Mouse (Mus musculus) embryonic fibroblast, embryonic 13.5 days (primary cell): ENCODE results near the gene Pde4d. TPM values are rescaled to one million over a fixed set of nuclear protein-coding genes. Genes with fewer than 3 reads are reported as not detected.

Experiments used
- H3K27ac ChIP-seq: 2 replicates; pipeline ENCODE4 v1.5.1; 2012; ENCODE audit warnings: low read length, control low read depth, inconsistent platforms; ENCODE audit not compliant: insufficient read depth
- H3K4me1 ChIP-seq: 2 replicates; pipeline ENCODE4 v1.6.1; 2011; ENCODE audit warnings: low read length; ENCODE audit not compliant: control insufficient read depth, insufficient read depth
- H3K4me3 ChIP-seq: 2 replicates; pipeline ENCODE4 v1.5.1; 2011; ENCODE audit warnings: mild to moderate bottlenecking, control low read depth, low read length; ENCODE audit not compliant: insufficient read depth
- CTCF ChIP-seq: IDR thresholded peaks from 2 replicates; pipeline ENCODE4 v1.5.1; 2011; ENCODE audit warnings: mild to moderate bottlenecking, control low read depth, low read length, moderate library complexity, borderline replicate concordance; ENCODE audit not compliant: insufficient read depth
- POLR2A ChIP-seq: IDR thresholded peaks from 2 replicates; pipeline ENCODE4 v1.6.1; 2011; ENCODE audit warnings: low read depth, mild to moderate bottlenecking, control low read depth, low read length, moderate library complexity
- polyA plus RNA-seq: library from polyadenylated mRNA; stranded (reverse); fragments of >200 nt; gene quantifications from 2 replicates; pipeline ENCODE4 v1.2.4, GENCODE M21; 2011; ENCODE audit warnings: low read depth; ENCODE audit not compliant: missing spikeins, insufficient read length

The Pde4d gene
- polyA plus RNA-seq, 1 experiment, result 26.9 TPM

DNA sequence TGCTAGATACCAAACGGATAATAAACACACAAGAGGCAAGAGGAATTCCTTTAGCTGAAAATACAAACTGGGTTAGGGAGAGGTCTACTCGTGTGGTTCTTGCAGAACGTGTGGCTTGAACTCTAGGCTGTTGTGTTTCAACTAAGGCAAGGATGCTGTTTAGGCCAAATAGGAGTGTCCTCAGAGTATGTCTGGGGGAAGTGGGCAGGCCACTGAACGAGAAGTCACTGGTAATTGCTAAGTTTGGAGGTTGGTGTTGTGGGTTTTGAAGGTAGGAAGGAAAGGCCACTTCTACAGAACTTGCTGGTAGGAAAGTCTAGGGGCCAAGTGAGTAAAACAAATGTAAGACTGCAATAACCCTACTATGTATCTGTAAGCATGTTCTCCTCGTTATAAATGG is 876.3 kb downstream of the Pde4d start:
- no peak overlapping the region for H3K4me3 ChIP-seq
- H3K27ac ChIP-seq, result no peak overlapping the region
- TF ChIP-seq POLR2A (no peak), CTCF (no peak)
- H3K4me1 ChIP-seq, result no peaks in the 10 kb centered on the region

GRCm38 (mm10) chr13:109331563-109331962 is 881.8 kb downstream of the Pde4d start:
- H3K4me3 ChIP-seq, result no peak overlapping the region
- H3K27ac ChIP-seq, result no peak overlapping the region
- H3K4me1 ChIP-seq, result no peaks in the 10 kb centered on the region
- TF ChIP-seq CTCF, result no peak
- no peak for TF ChIP-seq POLR2A

DNA sequence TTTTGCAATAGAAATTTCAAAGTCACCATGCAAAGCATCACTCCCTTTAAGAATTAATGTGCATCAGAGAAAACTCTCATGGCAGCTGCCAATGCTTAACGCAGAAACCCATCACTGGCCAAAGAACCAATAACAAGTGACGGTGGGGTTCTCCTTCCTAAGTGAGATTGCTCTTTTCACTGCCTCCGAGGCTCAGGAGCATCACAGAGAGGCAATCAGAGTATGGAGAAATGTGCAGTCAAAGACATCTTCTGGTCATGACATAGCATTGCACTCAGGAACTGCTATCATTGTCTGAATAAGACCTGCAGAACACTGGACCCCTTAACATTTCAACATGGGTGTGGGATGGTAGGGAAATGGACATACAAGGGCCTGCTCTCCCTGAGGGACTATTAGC is 892.2 kb downstream of the Pde4d start:
- no peak for TF ChIP-seq CTCF
- no peak for TF ChIP-seq POLR2A
- no peak overlapping the region for H3K27ac ChIP-seq
- no peaks in the 10 kb centered on the region; the same call in 1 of the 2 replicates for H3K4me1 ChIP-seq
- H3K4me3 ChIP-seq, result no peak overlapping the region

GRCm38 (mm10) chr13:109342469-109342868 is 892.7 kb downstream of the Pde4d start:
- no peak for TF ChIP-seq CTCF
- no peak for TF ChIP-seq POLR2A
- H3K27ac ChIP-seq, result no peak overlapping the region
- H3K4me1 ChIP-seq, result no peaks in the 10 kb centered on the region; the same call in 1 of the 2 replicates
- no peak overlapping the region for H3K4me3 ChIP-seq

GRCm38 (mm10) chr13:109343596-109343995 is 893.8 kb downstream of the Pde4d start:
- TF ChIP-seq CTCF (peak; percentile 72; the same call in 1 of the 2 replicates), POLR2A (no peak)
- Histone ChIP-seq H3K4me1 (no peaks in the 10 kb centered on the region; the same call in 1 of the 2 replicates), H3K27ac (no peak overlapping the region), H3K4me3 (no peak overlapping the region)

DNA sequence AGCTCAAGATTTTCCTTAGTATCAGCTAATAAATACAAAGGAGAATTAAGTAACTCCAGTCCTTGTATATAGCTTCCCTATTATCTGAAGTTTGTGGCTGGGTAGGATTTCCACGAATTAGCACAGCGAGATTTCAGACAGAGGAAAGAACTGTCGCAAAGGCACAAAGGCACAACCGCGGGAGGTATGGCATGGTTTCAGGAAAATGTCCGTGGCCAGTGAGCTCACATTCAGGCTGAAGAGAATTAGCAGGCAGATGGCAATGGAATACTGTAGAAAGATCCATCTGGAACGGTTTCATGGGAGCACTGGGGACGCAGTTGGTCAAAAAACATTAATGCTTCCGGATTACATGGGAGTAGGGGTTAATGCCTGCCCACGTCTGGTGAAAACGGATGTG is 898.0 kb downstream of the Pde4d start:
- H3K4me1 ChIP-seq, result no peaks in the 10 kb centered on the region
- H3K27ac ChIP-seq, result no peak overlapping the region
- no peak overlapping the region for H3K4me3 ChIP-seq
- no peak for TF ChIP-seq POLR2A
- TF ChIP-seq CTCF, result no peak

GRCm38 (mm10) chr13:109348316-109348715 is 898.6 kb downstream of the Pde4d start:
- Histone ChIP-seq H3K27ac (no peak overlapping the region), H3K4me3 (no peak overlapping the region), H3K4me1 (no peaks in the 10 kb centered on the region)
- TF ChIP-seq CTCF, result no peak
- no peak for TF ChIP-seq POLR2A

DNA sequence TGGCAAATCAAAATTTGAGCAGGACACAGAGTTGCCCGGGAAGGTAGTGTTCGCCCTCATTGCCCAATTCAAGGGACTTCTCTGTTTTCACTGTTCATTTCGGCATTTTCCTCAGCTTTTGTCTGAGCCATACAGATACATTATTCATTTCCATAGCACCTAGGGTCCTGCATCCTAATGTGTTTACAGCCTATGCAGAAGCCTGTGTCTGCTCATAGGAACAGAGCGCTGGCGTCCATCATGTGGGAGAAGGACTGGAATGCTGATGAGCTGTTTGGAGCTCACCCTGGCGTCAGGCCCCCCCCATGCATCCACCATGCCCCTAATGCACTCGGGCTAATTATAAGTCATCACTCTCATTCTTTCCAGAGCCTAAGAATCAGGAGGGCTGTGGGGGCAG is 900.4 kb downstream of the Pde4d start:
- H3K4me3 ChIP-seq, result no peak overlapping the region
- no peak overlapping the region for H3K27ac ChIP-seq
- no peaks in the 10 kb centered on the region for H3K4me1 ChIP-seq
- TF ChIP-seq CTCF, result no peak
- no peak for TF ChIP-seq POLR2A

GRCm38 (mm10) chr13:109354017-109354416 is 904.3 kb downstream of the Pde4d start:
- Histone ChIP-seq H3K4me3 (no peak overlapping the region), H3K27ac (no peak overlapping the region), H3K4me1 (no peaks in the 10 kb centered on the region)
- TF ChIP-seq CTCF (no peak), POLR2A (no peak)

- TF ChIP-seq CTCF (no peak), POLR2A (no peak)
- Histone ChIP-seq H3K4me3 (no peak overlapping the region), H3K27ac (no peak overlapping the region), H3K4me1 (no peaks in the 10 kb centered on the region)
Observed at GRCm38 (mm10) chr13:109356252-109356651, 906.5 kb downstream of the Pde4d start.

DNA sequence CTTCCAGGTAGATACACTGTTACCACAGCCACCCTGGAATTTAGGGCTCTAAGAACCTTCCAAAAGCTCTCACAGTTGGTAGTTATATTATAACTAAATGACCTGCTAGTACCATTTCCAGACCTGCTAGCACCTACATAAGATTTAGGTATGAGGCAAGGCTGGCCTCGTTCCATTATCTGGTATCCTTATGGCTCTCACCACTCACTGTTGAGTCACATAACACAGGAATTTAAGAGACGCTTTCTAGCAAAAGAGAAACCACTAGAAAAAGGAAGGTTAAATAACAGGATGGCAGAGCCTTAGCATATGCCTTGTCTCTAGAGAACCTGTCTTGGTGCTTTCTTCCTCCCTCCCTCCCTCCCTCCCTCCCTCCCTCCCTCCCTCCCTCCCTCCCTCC is 910.2 kb downstream of the Pde4d start:
- TF ChIP-seq CTCF (no peak), POLR2A (no peak)
- Histone ChIP-seq H3K27ac (no peak overlapping the region), H3K4me3 (no peak overlapping the region), H3K4me1 (no peaks in the 10 kb centered on the region)
